Mouse (Mus musculus): ENCODE measurements around the gene Ncor1. TPM values are rescaled to one million over a fixed set of nuclear protein-coding genes. Genes with fewer than 3 reads are reported as not detected.
A peak's percentile ranks its signal among the peaks of the same experiment; 100 is the strongest.
"Not testable (repeated sequence)": the region's sequence is repeated elsewhere in the genome, so short reads cannot be mapped to it uniquely, and the experiment has no call there.

Gene Ncor1
- polyA plus RNA-seq, 1 experiment from 2014 or later: 203 TPM

DNA sequence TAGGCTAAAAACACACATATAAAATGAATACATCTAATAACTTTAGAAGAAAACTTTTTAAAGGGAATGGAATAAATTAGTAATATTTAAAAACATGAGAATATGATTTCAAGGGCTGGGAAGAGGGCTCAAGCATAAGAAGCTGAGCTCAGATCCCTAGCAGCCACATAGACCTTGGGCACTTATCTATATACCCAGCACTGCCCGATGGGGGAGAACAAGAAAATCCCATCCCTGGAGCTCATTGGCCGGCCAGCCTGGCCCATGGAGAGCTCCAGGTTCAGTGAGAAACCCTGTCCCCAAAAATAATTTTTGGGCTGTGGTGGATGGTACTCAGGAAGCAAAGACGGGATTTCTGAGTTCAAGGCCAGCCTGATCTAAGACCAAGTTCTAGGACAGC, 7.5 kb upstream of the Ncor1 start:
- ATAC-seq (ENCODE audit: low FRiP score, low TSS enrichment): no peak
- no peaks in the 10 kb centered on the region for H3K4me1 ChIP-seq (ENCODE audit: control insufficient read depth, insufficient read depth, low read length)
- no peaks in the 10 kb centered on the region for H3K9me3 ChIP-seq (ENCODE audit: control insufficient read depth, low read length)
- no peak overlapping the region for H3K27ac ChIP-seq (ENCODE audit: low read depth, low read length)
- H3K4me2 ChIP-seq (replicated peaks; ENCODE audit: low read depth, low read length): no peak overlapping the region
- no peak overlapping the region for H3K4me3 ChIP-seq (ENCODE audit: low read length)
- no peak overlapping the region for H3K9ac ChIP-seq (ENCODE audit: low read depth, low read length)
- H3K27me3 ChIP-seq (ENCODE audit: control insufficient read depth, insufficient read depth, low read length): no peaks in the 10 kb centered on the region
- WGBS: 90% methylated on average over 3 of the region's 3 CpGs
- no peaks in the 10 kb centered on the region for H3K36me3 ChIP-seq (ENCODE audit: control insufficient read depth, insufficient read depth, low read length)

DNA sequence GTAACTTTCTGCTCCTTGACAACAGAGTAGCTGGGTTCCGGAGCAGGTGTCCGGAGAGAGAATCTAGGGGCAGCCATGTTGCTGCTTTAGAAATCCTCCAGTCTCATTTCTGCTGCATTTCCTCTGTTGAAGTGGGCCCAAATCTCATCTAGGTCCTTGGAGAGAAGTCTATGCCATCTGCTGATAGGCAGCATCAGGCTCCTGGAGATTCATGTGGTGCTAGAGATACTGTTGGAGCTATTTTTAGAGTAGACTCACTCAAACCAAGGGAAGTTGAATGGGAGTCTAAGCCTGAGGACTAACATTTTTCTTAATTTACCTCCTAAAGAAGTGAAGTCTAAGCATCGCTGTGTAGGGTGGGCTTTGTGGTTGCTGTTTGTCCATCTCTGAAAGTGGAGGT, 6.4 kb upstream of the Ncor1 start:
- no peak overlapping the region for H3K4me2 ChIP-seq (replicated peaks; ENCODE audit: low read depth, low read length)
- no peaks in the 10 kb centered on the region for H3K4me1 ChIP-seq (ENCODE audit: control insufficient read depth, insufficient read depth, low read length)
- no peak overlapping the region for H3K4me3 ChIP-seq (ENCODE audit: low read length)
- no peaks in the 10 kb centered on the region for H3K27me3 ChIP-seq (ENCODE audit: control insufficient read depth, insufficient read depth, low read length)
- no peak overlapping the region for H3K9ac ChIP-seq (ENCODE audit: low read depth, low read length)
- no peak for ATAC-seq (ENCODE audit: low FRiP score, low TSS enrichment)
- H3K9me3 ChIP-seq (ENCODE audit: control insufficient read depth, low read length): no peaks in the 10 kb centered on the region
- no peak overlapping the region for H3K27ac ChIP-seq (ENCODE audit: low read depth, low read length)
- H3K36me3 ChIP-seq (ENCODE audit: control insufficient read depth, insufficient read depth, low read length): no peaks in the 10 kb centered on the region
- 94% methylated on average over 3 of the region's 3 CpGs for WGBS

DNA sequence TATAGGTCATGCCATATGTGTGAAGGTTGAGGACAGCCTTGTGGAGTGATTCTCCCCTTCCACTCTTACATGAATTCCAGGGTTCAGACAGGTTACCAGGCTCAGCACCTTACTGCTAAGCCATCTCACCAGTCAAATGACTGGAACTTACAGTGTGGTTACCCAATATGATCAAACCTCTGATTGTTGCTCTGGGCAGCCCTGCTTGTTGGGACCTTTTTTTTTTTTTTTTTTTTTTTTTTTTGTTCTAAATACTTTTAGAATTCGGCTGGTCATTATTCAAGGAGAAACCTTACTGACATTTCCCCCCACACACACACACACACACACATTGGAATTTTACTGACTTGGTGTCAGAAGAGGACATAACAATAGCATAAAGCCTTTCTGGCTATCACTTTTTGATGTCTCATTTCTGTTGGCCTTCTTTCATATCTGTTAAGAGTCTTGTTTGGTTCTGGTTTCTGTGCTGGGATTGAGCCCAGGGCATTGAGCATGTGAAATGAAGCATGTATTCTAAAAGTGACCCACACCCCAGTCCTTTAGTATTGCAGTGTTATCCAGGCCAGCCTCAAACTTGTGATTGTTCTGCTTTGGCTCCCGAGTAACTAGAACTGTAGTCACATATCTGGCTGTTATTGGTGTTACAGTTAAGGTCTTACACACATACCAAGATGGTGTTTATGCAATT, 5.0 kb upstream of the Ncor1 start:
- no peak for ATAC-seq (ENCODE audit: low FRiP score, low TSS enrichment)
- Histone ChIP-seq H3K4me3 (ENCODE audit: low read length) (no peak overlapping the region), H3K9me3 (ENCODE audit: control insufficient read depth, low read length) (no peaks in the 10 kb centered on the region), H3K4me1 (ENCODE audit: control insufficient read depth, insufficient read depth, low read length) (no peaks in the 10 kb centered on the region), H3K4me2 (replicated peaks; ENCODE audit: low read depth, low read length) (no peak overlapping the region), H3K9ac (ENCODE audit: low read depth, low read length) (no peak overlapping the region), H3K27me3 (ENCODE audit: control insufficient read depth, insufficient read depth, low read length) (no peaks in the 10 kb centered on the region), H3K36me3 (ENCODE audit: control insufficient read depth, insufficient read depth, low read length) (no peaks in the 10 kb centered on the region), H3K27ac (ENCODE audit: low read depth, low read length) (no peak overlapping the region)
- WGBS: 83% methylated on average over 2 of the region's 2 CpGs

DNA sequence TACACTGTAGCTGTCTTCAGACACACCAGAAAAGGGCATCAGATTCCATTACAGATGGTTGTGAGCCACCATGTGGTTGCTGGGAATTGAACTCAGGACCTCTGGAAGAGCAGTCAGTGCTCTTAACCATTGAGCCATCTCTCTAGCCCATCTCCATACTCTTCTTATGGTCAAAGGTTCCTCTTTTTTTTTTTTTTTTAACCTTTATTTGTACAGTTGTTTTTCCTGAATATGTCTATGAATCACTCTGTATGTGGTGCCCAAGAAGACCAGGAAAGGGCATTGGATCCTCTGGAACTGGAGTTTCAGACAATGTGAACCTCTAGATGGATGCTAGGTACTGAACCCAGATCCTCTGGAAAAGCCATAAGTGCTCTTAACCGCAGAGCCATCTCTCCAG, 4.2 kb upstream of the Ncor1 start:
- ATAC-seq (ENCODE audit: low FRiP score, low TSS enrichment); H3K9me3 ChIP-seq (ENCODE audit: control insufficient read depth, low read length); H3K4me3 ChIP-seq (ENCODE audit: low read length); H3K36me3 ChIP-seq (ENCODE audit: control insufficient read depth, insufficient read depth, low read length); H3K27ac ChIP-seq (ENCODE audit: low read depth, low read length); H3K4me2 ChIP-seq (replicated peaks; ENCODE audit: low read depth, low read length); H3K27me3 ChIP-seq (ENCODE audit: control insufficient read depth, insufficient read depth, low read length); H3K4me1 ChIP-seq (ENCODE audit: control insufficient read depth, insufficient read depth, low read length); H3K9ac ChIP-seq (ENCODE audit: low read depth, low read length): not testable (repeated sequence)
- WGBS: 100% methylated on average over 1 of the region's 1 CpGs

DNA sequence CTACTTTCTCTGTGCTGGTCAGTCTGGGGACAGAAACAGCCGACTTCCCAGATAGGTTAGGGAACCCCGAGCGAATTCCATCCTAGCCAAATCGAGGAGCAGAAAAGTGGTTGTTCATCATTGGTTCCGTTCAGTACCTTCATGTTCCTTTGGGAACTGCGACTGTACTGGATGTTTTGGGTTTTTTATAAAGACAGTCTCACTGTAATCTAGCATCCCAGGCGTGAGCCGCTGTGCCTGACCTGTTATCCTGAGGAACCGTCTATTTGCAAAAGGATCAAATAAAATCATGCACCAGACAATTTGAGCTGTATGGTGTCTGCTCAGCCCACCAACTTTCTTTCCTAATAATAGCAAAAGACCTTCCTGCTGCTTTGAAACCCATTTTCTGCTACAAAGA, 439 bp upstream of the Ncor1 start:
- H3K4me2 ChIP-seq (replicated peaks; ENCODE audit: low read depth, low read length): peak overlapping the region; percentile 89
- H3K9ac ChIP-seq (ENCODE audit: low read depth, low read length): peak overlapping the region; percentile 99
- no peaks in the 10 kb centered on the region for H3K36me3 ChIP-seq (ENCODE audit: control insufficient read depth, insufficient read depth, low read length)
- no peaks in the 10 kb centered on the region for H3K9me3 ChIP-seq (ENCODE audit: control insufficient read depth, low read length)
- 0 out of 2 replicates have a peak, but pooled peaks cover 8% of the 10 kb centered on the region for H3K4me1 ChIP-seq (ENCODE audit: control insufficient read depth, insufficient read depth, low read length)
- H3K27ac ChIP-seq (ENCODE audit: low read depth, low read length): peak overlapping the region; percentile 93
- no peaks in the 10 kb centered on the region for H3K27me3 ChIP-seq (ENCODE audit: control insufficient read depth, insufficient read depth, low read length)
- under 1% methylated on average over 9 of the region's 9 CpGs for WGBS
- ATAC-seq (ENCODE audit: low FRiP score, low TSS enrichment): no peak
- peak overlapping the region; percentile 95 for H3K4me3 ChIP-seq (ENCODE audit: low read length)

DNA sequence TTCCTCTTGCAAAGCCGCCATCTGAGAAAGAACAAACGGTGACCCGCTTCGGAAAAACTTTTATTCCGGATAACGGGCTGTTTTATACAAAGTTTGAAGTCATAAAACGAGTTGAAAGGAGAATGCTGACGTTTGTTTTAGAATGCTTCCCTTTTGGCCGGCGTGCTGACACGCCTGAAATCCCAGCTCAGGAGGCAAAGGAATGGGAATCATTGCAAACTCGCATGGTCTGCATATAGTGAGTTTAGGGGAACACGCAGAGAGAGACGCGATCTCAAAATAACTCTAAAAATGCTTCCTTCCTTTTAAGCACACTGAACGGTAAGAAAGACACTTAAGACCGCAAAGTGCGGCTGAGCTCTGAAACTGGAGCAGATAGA, 460 bp downstream of the Ncor1 start:
- H3K27ac ChIP-seq (ENCODE audit: low read depth, low read length): peak overlapping the region; percentile 93
- WGBS: under 1% methylated on average over 18 of the region's 18 CpGs
- no peaks in the 10 kb centered on the region for H3K27me3 ChIP-seq (ENCODE audit: control insufficient read depth, insufficient read depth, low read length)
- H3K36me3 ChIP-seq (ENCODE audit: control insufficient read depth, insufficient read depth, low read length): no peaks in the 10 kb centered on the region
- peak overlapping the region; percentile 95 for H3K4me3 ChIP-seq (ENCODE audit: low read length)
- H3K9me3 ChIP-seq (ENCODE audit: control insufficient read depth, low read length): no peaks in the 10 kb centered on the region
- 0 out of 2 replicates have a peak, but pooled peaks cover 8% of the 10 kb centered on the region for H3K4me1 ChIP-seq (ENCODE audit: control insufficient read depth, insufficient read depth, low read length)
- ATAC-seq (ENCODE audit: low FRiP score, low TSS enrichment): no peak
- H3K9ac ChIP-seq (ENCODE audit: low read depth, low read length): peak overlapping the region; percentile 99
- H3K4me2 ChIP-seq (replicated peaks; ENCODE audit: low read depth, low read length): peak overlapping the region; percentile 89

DNA sequence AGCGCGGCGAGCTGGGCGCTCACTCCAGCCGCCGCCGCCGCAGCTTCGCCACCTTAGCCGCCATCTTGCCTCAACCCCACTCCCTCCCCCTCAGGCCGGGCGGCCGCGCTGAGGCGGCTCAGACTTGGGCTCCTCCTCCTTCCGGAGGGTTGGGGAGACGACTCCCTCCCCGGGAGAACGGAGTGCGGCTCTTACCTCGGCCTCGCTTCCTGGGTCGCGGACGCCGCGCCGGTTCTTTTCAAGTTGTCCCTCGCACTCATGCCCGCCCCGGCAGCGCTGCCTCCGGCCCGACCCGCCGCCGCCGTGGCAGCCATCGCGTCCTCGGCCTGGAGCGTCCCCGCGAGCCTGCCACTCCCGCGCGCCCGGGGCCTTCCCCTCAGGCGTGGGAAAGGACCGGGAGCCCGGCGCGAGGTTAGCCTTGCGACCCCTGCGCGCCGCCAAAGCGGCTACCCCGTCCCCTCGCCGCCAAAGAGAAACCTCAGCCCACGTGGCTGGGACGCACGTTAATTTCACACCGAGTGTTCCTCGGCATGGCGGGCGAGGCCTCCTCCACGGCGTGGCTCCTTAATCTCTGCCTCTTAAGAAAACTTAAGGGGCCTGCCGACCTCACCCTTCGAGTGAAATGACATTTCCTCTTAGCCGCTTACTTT, 975 bp downstream of the Ncor1 start:
- Histone ChIP-seq H3K4me2 (replicated peaks; ENCODE audit: low read depth, low read length) (peak overlapping the region; percentile 89), H3K27ac (ENCODE audit: low read depth, low read length) (peak overlapping the region; percentile 93), H3K4me1 (ENCODE audit: control insufficient read depth, insufficient read depth, low read length) (0 out of 2 replicates have a peak, but pooled peaks cover 8% of the 10 kb centered on the region), H3K36me3 (ENCODE audit: control insufficient read depth, insufficient read depth, low read length) (no peaks in the 10 kb centered on the region), H3K9me3 (ENCODE audit: control insufficient read depth, low read length) (no peaks in the 10 kb centered on the region), H3K4me3 (ENCODE audit: low read length) (peak overlapping the region; percentile 95), H3K27me3 (ENCODE audit: control insufficient read depth, insufficient read depth, low read length) (no peaks in the 10 kb centered on the region), H3K9ac (ENCODE audit: low read depth, low read length) (peak overlapping the region; percentile 99)
- peak; percentile 95 for ATAC-seq (ENCODE audit: low FRiP score, low TSS enrichment)
- WGBS: under 1% methylated on average over 68 of the region's 73 CpGs

DNA sequence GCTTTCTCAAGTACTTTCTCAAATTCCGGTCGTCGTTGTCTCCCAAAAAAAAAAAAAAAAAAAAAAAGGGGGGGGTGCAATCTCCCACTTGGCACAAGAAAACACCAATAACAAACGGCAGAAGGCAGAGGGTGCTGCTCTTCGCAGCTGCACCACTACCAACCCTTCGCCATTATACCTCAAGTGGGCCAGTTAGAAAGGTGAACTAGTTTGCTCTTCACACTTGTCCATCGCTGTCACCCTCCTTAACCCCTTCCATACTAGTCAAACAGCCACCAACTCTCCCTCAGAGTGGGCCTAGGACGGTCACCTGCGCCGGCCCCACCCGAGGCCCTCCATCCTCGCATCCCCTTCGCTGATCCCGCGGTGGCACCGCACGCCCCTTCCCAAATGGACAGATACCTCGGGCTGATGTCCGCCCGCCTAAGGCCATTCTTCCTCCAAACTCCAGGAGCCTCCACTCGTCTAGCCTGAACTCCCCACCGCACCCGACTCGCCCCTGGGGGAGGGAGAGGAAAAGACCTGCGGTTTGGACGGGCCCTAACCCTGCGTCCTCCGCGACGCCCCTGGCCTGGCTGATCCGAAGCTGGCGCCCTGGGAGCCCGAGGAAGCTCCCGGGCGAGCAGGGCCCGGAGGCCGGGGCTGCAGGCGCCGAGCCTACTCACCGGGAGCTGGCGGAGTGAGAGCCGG, 1.7 kb downstream of the Ncor1 start:
- 0 out of 2 replicates have a peak, but pooled peaks cover 8% of the 10 kb centered on the region for H3K4me1 ChIP-seq (ENCODE audit: control insufficient read depth, insufficient read depth, low read length)
- peak overlapping the region; percentile 95 for H3K4me3 ChIP-seq (ENCODE audit: low read length)
- H3K9ac ChIP-seq (ENCODE audit: low read depth, low read length): peak overlapping the region; percentile 99
- H3K9me3 ChIP-seq (ENCODE audit: control insufficient read depth, low read length): no peaks in the 10 kb centered on the region
- 1% methylated on average over 35 of the region's 42 CpGs for WGBS
- peak; percentile 81 for ATAC-seq (ENCODE audit: low FRiP score, low TSS enrichment)
- peak overlapping the region; percentile 93 for H3K27ac ChIP-seq (ENCODE audit: low read depth, low read length)
- H3K27me3 ChIP-seq (ENCODE audit: control insufficient read depth, insufficient read depth, low read length): no peaks in the 10 kb centered on the region
- no peaks in the 10 kb centered on the region for H3K36me3 ChIP-seq (ENCODE audit: control insufficient read depth, insufficient read depth, low read length)
- peak overlapping the region; percentile 89 for H3K4me2 ChIP-seq (replicated peaks; ENCODE audit: low read depth, low read length)

DNA sequence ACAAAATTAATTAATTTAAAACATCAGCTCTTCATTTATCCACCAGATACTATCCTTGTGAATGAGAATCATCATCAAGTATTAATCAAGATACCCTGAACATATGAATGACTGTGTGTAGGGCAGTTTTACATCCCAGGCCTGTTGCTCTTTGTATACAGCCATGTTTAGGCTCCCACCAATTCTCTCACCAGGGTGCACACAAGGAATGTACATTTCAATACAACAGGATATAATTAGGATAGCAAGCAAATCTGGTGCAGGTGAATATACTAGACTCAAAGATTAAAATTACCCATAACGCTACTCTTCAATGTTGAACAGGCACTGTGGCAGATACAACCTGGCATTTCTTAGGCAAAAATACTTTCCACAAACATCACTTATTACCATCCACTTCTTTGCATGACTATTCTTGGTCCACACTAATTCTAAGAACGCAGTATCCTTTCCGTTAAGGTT, 2.3 kb downstream of the Ncor1 start:
- Histone ChIP-seq H3K9ac (ENCODE audit: low read depth, low read length) (peak overlapping the region; percentile 99), H3K27me3 (ENCODE audit: control insufficient read depth, insufficient read depth, low read length) (no peaks in the 10 kb centered on the region), H3K4me1 (ENCODE audit: control insufficient read depth, insufficient read depth, low read length) (0 out of 2 replicates have a peak, but pooled peaks cover 8% of the 10 kb centered on the region), H3K4me3 (ENCODE audit: low read length) (peak overlapping the region; percentile 95), H3K36me3 (ENCODE audit: control insufficient read depth, insufficient read depth, low read length) (no peaks in the 10 kb centered on the region), H3K4me2 (replicated peaks; ENCODE audit: low read depth, low read length) (peak overlapping the region; percentile 89), H3K27ac (ENCODE audit: low read depth, low read length) (peak overlapping the region; percentile 24; the same call in 1 of the 2 replicates), H3K9me3 (ENCODE audit: control insufficient read depth, low read length) (no peaks in the 10 kb centered on the region)
- no peak for ATAC-seq (ENCODE audit: low FRiP score, low TSS enrichment)
- 4% methylated on average over 3 of the region's 3 CpGs for WGBS

Data from kidney, embryonic 14.5 days (tissue).